In genomic region chr7:101676762-101677308, GRCm38 (mm10) we compare ENCODE assay signal across 12 mouse cellular contexts. TPM values are rescaled to one million over a fixed set of nuclear protein-coding genes. Genes with fewer than 3 reads are reported as not detected.
DNase-seq lines count a peak whose midpoint lies in the region; ATAC-seq and TF ChIP-seq lines count a peak whose summit lies in the region.
"Had no signal": no experiment of that assay in that cellular context is flagged by ENCODE, and none has a peak within 500 bp of the region (broad histone marks: within the 10 kb centered on the region; RNA-seq: fewer than 3 reads in every experiment).

No protein-coding gene starts in this region.

- WGBS in heart, embryonic 15.5 days: 30% methylated on average over 3 of the region's 3 CpGs
- 42% methylated on average over 3 of the region's 3 CpGs for WGBS in stomach, embryonic 14.5 days
- 55% methylated on average over 3 of the region's 3 CpGs for WGBS in stomach, postnatal 0 days
- WGBS in hindbrain, embryonic 16.5 days: 18% methylated on average over 3 of the region's 3 CpGs
- 47% methylated on average over 3 of the region's 3 CpGs for WGBS in stomach, embryonic 16.5 days

- no peak for DNase-seq in heart, adult 18-20 months
- DNase-seq in stomach, postnatal 0 days (ENCODE audit: low spot score): no peak
- no peak for DNase-seq in cerebellum, postnatal 36 days
- DNase-seq in spleen, postnatal 36 days (ENCODE audit: low spot score in 2 of 2): no peak
- DNase-seq: cerebellum, adult 9-11 months; liver, postnatal 0 days; thymus, adult 2 months had no signal

- TF ChIP-seq EP300 in stomach, postnatal 0 days (optimal IDR thresholded peaks at IDR 0.05): no peak

- no peaks in the 10 kb centered on the region for H3K36me3 ChIP-seq in heart, embryonic 15.5 days
- H3K36me3 ChIP-seq in stomach, embryonic 14.5 days (ENCODE audit: control insufficient read depth, insufficient read depth, low read length): no peaks in the 10 kb centered on the region
- H3K36me3 ChIP-seq in stomach, postnatal 0 days (ENCODE audit: control insufficient read depth, insufficient read depth, low read length): no peaks in the 10 kb centered on the region
- no peaks in the 10 kb centered on the region; the same call in 1 of the 2 replicates for H3K36me3 ChIP-seq in hindbrain, embryonic 16.5 days (ENCODE audit: control insufficient read depth, insufficient read depth, low read length)
- no peaks in the 10 kb centered on the region for H3K36me3 ChIP-seq in stomach, embryonic 16.5 days (ENCODE audit: control insufficient read depth, insufficient read depth, low read length)

- H3K4me1 ChIP-seq in heart, embryonic 15.5 days (replicated peaks): peaks cover 40% of the 10 kb centered on the region
- peaks cover 11% of the 10 kb centered on the region; the same call in 1 of the 2 replicates for H3K4me1 ChIP-seq in stomach, embryonic 14.5 days (ENCODE audit: control insufficient read depth, insufficient read depth, low read length)
- no peaks in the 10 kb centered on the region for H3K4me1 ChIP-seq in stomach, postnatal 0 days (replicated peaks; ENCODE audit: control insufficient read depth, insufficient read depth)
- peaks cover 15% of the 10 kb centered on the region for H3K4me1 ChIP-seq in hindbrain, embryonic 16.5 days (ENCODE audit: control insufficient read depth, insufficient read depth, low read depth, low read length)
- H3K4me1 ChIP-seq in stomach, embryonic 16.5 days (ENCODE audit: control insufficient read depth, insufficient read depth, low read length): peaks cover 15% of the 10 kb centered on the region

- H3K27me3 ChIP-seq in heart, embryonic 15.5 days: no peaks in the 10 kb centered on the region
- no peaks in the 10 kb centered on the region for H3K27me3 ChIP-seq in stomach, embryonic 14.5 days (ENCODE audit: control insufficient read depth, insufficient read depth, low read length)
- H3K27me3 ChIP-seq in stomach, postnatal 0 days (ENCODE audit: control insufficient read depth, insufficient read depth, low read length): no peaks in the 10 kb centered on the region
- H3K27me3 ChIP-seq in hindbrain, embryonic 16.5 days (replicated peaks; ENCODE audit: control insufficient read depth, insufficient read depth, low read length): no peaks in the 10 kb centered on the region
- H3K27me3 ChIP-seq in stomach, embryonic 16.5 days (ENCODE audit: control insufficient read depth, insufficient read depth, low read length): no peaks in the 10 kb centered on the region

- H3K4me3 ChIP-seq in heart, embryonic 15.5 days: no peak overlapping the region
- H3K4me3 ChIP-seq in stomach, embryonic 14.5 days (ENCODE audit: low read depth, low read length): no peak overlapping the region
- H3K4me3 ChIP-seq in stomach, postnatal 0 days (ENCODE audit: low read depth, low read length): no peak overlapping the region
- no peak overlapping the region for H3K4me3 ChIP-seq in hindbrain, embryonic 16.5 days (ENCODE audit: low read length)
- H3K4me3 ChIP-seq in stomach, embryonic 16.5 days (replicated peaks; ENCODE audit: low read length): no peak overlapping the region

- peak overlapping the region; percentile 37 for H3K4me2 ChIP-seq in heart, embryonic 15.5 days
- no peak overlapping the region for H3K4me2 ChIP-seq in stomach, embryonic 14.5 days (replicated peaks; ENCODE audit: low read depth, low read length)
- H3K4me2 ChIP-seq in stomach, postnatal 0 days (replicated peaks; ENCODE audit: low read depth): no peak overlapping the region
- no peak overlapping the region for H3K4me2 ChIP-seq in hindbrain, embryonic 16.5 days (ENCODE audit: low read length)
- H3K4me2 ChIP-seq in stomach, embryonic 16.5 days (ENCODE audit: low read depth, low read length): no peak overlapping the region

- no peak for ATAC-seq in heart, embryonic 15.5 days (replicated peaks; ENCODE audit: insufficient number of reproducible peaks, insufficient read depth, low FRiP score, low read depth)
- ATAC-seq in stomach, embryonic 14.5 days (ENCODE audit: insufficient number of reproducible peaks, insufficient read depth, low FRiP score, low read depth): no peak
- no peak for ATAC-seq in stomach, postnatal 0 days (ENCODE audit: low FRiP score, low TSS enrichment)
- ATAC-seq in hindbrain, embryonic 16.5 days: no peak; the same call in 1 of the 2 replicates
- no peak for ATAC-seq in stomach, embryonic 16.5 days (ENCODE audit: insufficient read depth, low FRiP score)
- ATAC-seq: CD4-positive, CD25-positive, alpha-beta regulatory T cell, adult 4 months; liver, postnatal 0 days had no signal

- TF ChIP-seq CTCF in stomach, postnatal 0 days (IDR thresholded peaks at IDR 0.05; ENCODE audit: low read depth): no peak

- no peaks in the 10 kb centered on the region for H3K9me3 ChIP-seq in heart, embryonic 15.5 days (replicated peaks)
- no peaks in the 10 kb centered on the region for H3K9me3 ChIP-seq in stomach, embryonic 14.5 days (ENCODE audit: control insufficient read depth, low read depth, low read length)
- no peaks in the 10 kb centered on the region for H3K9me3 ChIP-seq in stomach, postnatal 0 days (ENCODE audit: control insufficient read depth, low read length)
- no peaks in the 10 kb centered on the region for H3K9me3 ChIP-seq in hindbrain, embryonic 16.5 days (ENCODE audit: control insufficient read depth, low read length)
- no peaks in the 10 kb centered on the region for H3K9me3 ChIP-seq in stomach, embryonic 16.5 days (replicated peaks; ENCODE audit: control insufficient read depth, low read length)

- no peak overlapping the region for H3K9ac ChIP-seq in heart, embryonic 15.5 days
- H3K9ac ChIP-seq in stomach, embryonic 14.5 days (replicated peaks; ENCODE audit: low read depth, low read length): no peak overlapping the region
- no peak overlapping the region for H3K9ac ChIP-seq in stomach, postnatal 0 days (ENCODE audit: low read length)
- H3K9ac ChIP-seq in hindbrain, embryonic 16.5 days (ENCODE audit: low read depth, low read length): no peak overlapping the region
- H3K9ac ChIP-seq in stomach, embryonic 16.5 days (ENCODE audit: low read length): peak overlapping the region; percentile 24; the same call in 1 of the 2 replicates
- H3K9ac ChIP-seq: liver, postnatal 0 days had no signal

- peak overlapping the region; percentile 83 for H3K27ac ChIP-seq in heart, embryonic 15.5 days
- H3K27ac ChIP-seq in stomach, embryonic 14.5 days (ENCODE audit: low read length): peak overlapping the region; percentile 24; the same call in 1 of the 2 replicates
- no peak overlapping the region for H3K27ac ChIP-seq in stomach, postnatal 0 days (replicated peaks)
- 0 out of 2 replicates have a peak overlapping the region, but pooled peaks have one; percentile 14 for H3K27ac ChIP-seq in hindbrain, embryonic 16.5 days (ENCODE audit: low read depth, low read length)
- peak overlapping the region; percentile 25; the same call in 1 of the 2 replicates for H3K27ac ChIP-seq in stomach, embryonic 16.5 days (ENCODE audit: low read length)

RNA-seq across cellular contexts. Expression of gene Clpb, which starts 13.4 kb away (rescaled TPM):
- 43.8 and 54.9 TPM in 2 replicates for polyA plus RNA-seq in heart, embryonic 15.5 days (2015; fragmentation: Nextera tagmentation; extraction: Ambion mirVana)
- total RNA-seq in heart, adult 18-20 months (2021): 10 to 100 TPM; 76.3 to 88.0 TPM
- polyA plus RNA-seq in stomach, embryonic 14.5 days (2014; fragmentation: Nextera tagmentation; extraction: Ambion mirVana): 44.9 and 52.5 TPM in 2 replicates
- 38.6 and 40.2 TPM in 2 replicates for polyA plus RNA-seq in stomach, postnatal 0 days (2015; fragmentation: Nextera tagmentation; extraction: Ambion mirVana)
- polyA plus RNA-seq in hindbrain, embryonic 16.5 days (2015; fragmentation: Nextera tagmentation; extraction: Ambion mirVana): 47.3 and 47.6 TPM in 2 replicates
- 55.9 and 62.8 TPM in 2 replicates for polyA plus RNA-seq in stomach, embryonic 16.5 days (2015; fragmentation: Nextera tagmentation; extraction: Ambion mirVana)
